Mouse (Mus musculus) layer of hippocampus, adult 11-12 months (tissue): ENCODE measurements around the gene Pex11b.
"Not testable (repeated sequence)": the region's sequence is repeated elsewhere in the genome, so short reads cannot be mapped to it uniquely, and the experiment has no call there.

Source experiments
- DNase-seq: peaks from one replicate; pipeline ENCODE4 v3.0.0; 2022; ENCODE audit warnings: low spot score

The Pex11b gene

GRCm38 (mm10) chr3:96675171-96675570 lies 40.0 kb downstream of the Pex11b start:
- DNase-seq: no peak

GRCm38 (mm10) chr3:96675690-96676089 lies 40.5 kb downstream of the Pex11b start:
- no peak for DNase-seq

GRCm38 (mm10) chr3:96678456-96678855 lies 43.3 kb downstream of the Pex11b start:
- DNase-seq: no peak

GRCm38 (mm10) chr3:96679159-96679674 lies 44.0 kb downstream of the Pex11b start:
- no peak for DNase-seq

GRCm38 (mm10) chr3:96680269-96680956 lies 45.2 kb downstream of the Pex11b start:
- DNase-seq: no peak

GRCm38 (mm10) chr3:96683496-96683895 lies 48.3 kb downstream of the Pex11b start:
- DNase-seq: no peak

- DNase-seq: no peak
Observed at GRCm38 (mm10) chr3:96684151-96684821, 49.1 kb downstream of the Pex11b start.

- no peak for DNase-seq
Observed at GRCm38 (mm10) chr3:96684822-96685156, 49.6 kb downstream of the Pex11b start.

GRCm38 (mm10) chr3:96686057-96686456 lies 50.9 kb downstream of the Pex11b start:
- DNase-seq: not testable (repeated sequence)

GRCm38 (mm10) chr3:96688854-96689253 lies 53.7 kb downstream of the Pex11b start:
- DNase-seq: no peak

GRCm38 (mm10) chr3:96690298-96690697 lies 55.1 kb downstream of the Pex11b start:
- no peak for DNase-seq

- DNase-seq: no peak
Observed at GRCm38 (mm10) chr3:96692506-96692905, 57.3 kb downstream of the Pex11b start.

- DNase-seq: no peak
Observed at GRCm38 (mm10) chr3:96693579-96693978, 58.4 kb downstream of the Pex11b start.
